Mouse (Mus musculus) WW6 (cell line): ENCODE measurements around the gene Ppp1r32.

Source experiments
- DNase-seq: peaks from one replicate; pipeline ENCODE4 v3.0.0-alpha.2; 2013; ENCODE audit warnings: low read depth, low spot score

Ppp1r32 gene

GRCm38 (mm10) chr19:10482703-10483102 lies at the start of gene Ppp1r32:
Gene Ppp1r32 (minus strand): TSS chr19:10482928.
- no peak for DNase-seq

- no peak for DNase-seq
Measured at GRCm38 (mm10) chr19:10530082-10530481, 47.4 kb upstream of the Ppp1r32 start.

- DNase-seq = peak; percentile 9
Measured at GRCm38 (mm10) chr19:10525910-10526309, 43.2 kb upstream of the Ppp1r32 start, which contains the start of gene Sdhaf2. Gene Sdhaf2 (minus strand): TSS chr19:10526142.

GRCm38 (mm10) chr19:10525106-10525901 lies 42.6 kb upstream of the Ppp1r32 start, which contains the start of gene Cpsf7:
Gene Cpsf7 (plus strand): TSS chr19:10525266.
- peak; percentile 78 for DNase-seq

- no peak for DNase-seq
Measured at GRCm38 (mm10) chr19:10524784-10525105, 42.0 kb upstream of the Ppp1r32 start.

- DNase-seq = no peak
Measured at GRCm38 (mm10) chr19:10523483-10524080, 40.9 kb upstream of the Ppp1r32 start.

GRCm38 (mm10) chr19:10521926-10522325 lies 39.2 kb upstream of the Ppp1r32 start:
- DNase-seq = no peak

GRCm38 (mm10) chr19:10520355-10520754 lies 37.6 kb upstream of the Ppp1r32 start:
- no peak for DNase-seq

GRCm38 (mm10) chr19:10510759-10511330 lies 28.1 kb upstream of the Ppp1r32 start:
- DNase-seq = no peak

GRCm38 (mm10) chr19:10502571-10502970 lies 19.8 kb upstream of the Ppp1r32 start:
- no peak for DNase-seq

GRCm38 (mm10) chr19:10500581-10500980 lies 17.9 kb upstream of the Ppp1r32 start:
- no peak for DNase-seq

GRCm38 (mm10) chr19:10497512-10498160 lies 14.9 kb upstream of the Ppp1r32 start:
- DNase-seq = no peak

- no peak for DNase-seq
Measured at GRCm38 (mm10) chr19:10496976-10497375, 14.2 kb upstream of the Ppp1r32 start.

- no peak for DNase-seq
Measured at GRCm38 (mm10) chr19:10495670-10496069, 12.9 kb upstream of the Ppp1r32 start.

- peak; percentile 42 for DNase-seq
Measured at GRCm38 (mm10) chr19:10486264-10486738, 3.6 kb upstream of the Ppp1r32 start.

GRCm38 (mm10) chr19:10479541-10479940 lies 3.2 kb downstream of the Ppp1r32 start:
- DNase-seq = no peak

GRCm38 (mm10) chr19:10473779-10474178 lies 8.9 kb downstream of the Ppp1r32 start:
- DNase-seq = no peak

- DNase-seq = no peak
Measured at GRCm38 (mm10) chr19:10472958-10473357, 9.8 kb downstream of the Ppp1r32 start.

GRCm38 (mm10) chr19:10469171-10469658 lies 13.5 kb downstream of the Ppp1r32 start:
- no peak for DNase-seq

- no peak for DNase-seq
Measured at GRCm38 (mm10) chr19:10464427-10464826, 18.3 kb downstream of the Ppp1r32 start.

GRCm38 (mm10) chr19:10461584-10461983 lies 21.1 kb downstream of the Ppp1r32 start:
- no peak for DNase-seq

- DNase-seq = no peak
Measured at GRCm38 (mm10) chr19:10459907-10460306, 22.8 kb downstream of the Ppp1r32 start.
